Mouse (Mus musculus): Measurements from ENCODE around the gene Fbxo46. TPM values are rescaled to one million over a fixed set of nuclear protein-coding genes. Genes with fewer than 3 reads are reported as not detected.

Fbxo46 gene
- polyA plus RNA-seq (2015; fragmentation: Nextera tagmentation; extraction: Ambion mirVana) = 10.3 and 11.0 TPM in 2 replicates

DNA sequence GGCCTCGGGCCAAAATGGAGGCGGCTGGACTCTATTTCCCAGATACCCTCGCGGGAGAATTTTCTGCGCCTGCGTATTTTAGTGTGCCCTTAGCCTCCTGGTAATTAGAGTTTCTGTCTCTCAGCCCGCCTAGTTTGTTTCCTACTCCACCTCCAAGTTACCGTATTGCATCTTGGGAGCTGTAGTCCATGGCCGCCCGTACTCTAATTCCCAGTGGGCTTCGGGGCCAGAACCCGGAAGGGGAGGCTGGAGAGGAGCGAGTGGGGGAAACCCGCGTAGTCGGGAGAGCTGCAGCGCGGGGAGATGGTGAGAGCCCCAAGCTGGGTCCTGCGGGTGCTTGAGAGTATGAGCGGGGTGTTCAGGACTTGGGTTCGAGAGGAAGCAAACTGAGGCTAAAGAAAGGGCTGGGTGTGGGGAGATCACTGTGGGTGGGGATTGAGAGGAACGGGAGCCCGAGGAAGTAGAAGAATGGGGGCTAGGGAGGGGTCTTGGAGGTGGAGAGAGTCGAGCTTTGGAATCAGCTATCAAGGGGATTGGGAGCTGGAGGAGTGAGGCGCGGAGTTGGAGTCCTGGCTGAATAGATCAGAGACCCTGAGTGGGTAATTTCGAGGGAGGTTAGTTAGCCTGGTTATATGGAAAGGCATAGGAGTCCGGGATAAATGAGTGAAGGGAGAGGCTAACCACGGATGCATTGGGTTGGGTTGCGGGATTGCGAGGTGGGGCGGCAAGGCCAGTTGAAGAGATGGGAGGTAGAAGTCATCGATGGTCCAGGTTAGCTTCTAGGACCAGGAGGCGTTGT is at the start of gene Fbxo46:
Gene Fbxo46 (plus strand): TSS at position 229 of the 799 bp plus-strand sequence.

DNA sequence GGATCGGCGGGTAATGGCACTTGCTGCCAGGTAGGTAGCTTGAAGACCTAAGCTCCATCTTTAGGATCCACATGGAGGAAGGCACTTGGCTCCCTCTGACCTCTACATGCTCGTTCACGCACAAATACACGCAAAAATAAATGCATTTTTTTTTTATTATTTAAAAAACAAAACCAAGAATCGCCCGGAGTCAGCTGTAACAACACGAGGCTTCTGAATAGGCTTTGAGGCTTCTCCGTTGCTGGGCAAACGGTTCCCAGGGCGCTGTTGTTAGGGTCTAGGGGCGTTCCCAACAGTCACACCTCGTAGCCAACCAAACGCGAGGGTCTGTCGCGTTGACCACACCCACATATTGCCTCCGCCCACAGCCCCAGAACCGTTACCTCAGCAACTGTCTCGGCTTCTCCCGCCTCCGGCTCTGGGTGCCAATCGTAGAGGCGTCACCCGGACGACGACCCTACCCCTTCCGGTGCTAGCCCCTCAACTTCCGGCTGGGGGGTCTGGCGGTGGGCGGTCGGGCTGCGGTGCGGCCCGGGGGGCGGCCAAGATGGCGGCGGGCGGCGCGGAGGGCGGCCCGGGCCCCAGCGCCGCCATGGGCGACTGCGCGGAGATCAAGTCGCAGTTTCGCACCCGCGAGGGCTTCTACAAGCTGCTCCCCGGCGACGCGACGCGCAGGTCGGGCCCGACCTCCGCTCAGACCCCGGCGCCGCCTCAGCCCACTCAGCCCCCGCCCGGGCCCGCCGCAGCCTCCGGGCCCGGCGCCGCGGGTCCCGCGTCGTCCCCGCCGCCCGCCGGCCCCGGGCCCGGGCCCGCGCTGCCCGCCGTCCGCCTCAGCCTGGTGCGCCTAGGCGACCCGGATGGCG is 43.7 kb upstream of the Fbxo46 start, which contains the start of gene Dmwd:
Gene Dmwd (plus strand): TSS at position 505 of the 863 bp plus-strand sequence.

DNA sequence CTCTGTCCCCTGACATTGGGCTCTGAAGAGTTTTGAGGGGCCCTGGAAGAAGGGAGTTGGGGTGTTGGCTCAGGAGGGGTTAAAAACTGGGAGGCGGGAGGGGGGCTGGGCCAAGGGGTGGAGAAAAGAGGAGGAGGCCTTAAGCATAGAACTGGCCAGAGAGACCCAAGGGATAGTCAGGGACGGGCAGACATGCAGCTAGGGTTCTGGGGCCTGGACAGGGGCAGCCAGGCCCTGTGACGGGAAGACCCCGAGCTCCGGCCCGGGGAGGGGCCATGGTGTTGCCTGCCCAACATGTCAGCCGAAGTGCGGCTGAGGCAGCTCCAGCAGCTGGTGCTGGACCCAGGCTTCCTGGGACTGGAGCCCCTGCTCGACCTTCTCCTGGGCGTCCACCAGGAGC is 36.0 kb upstream of the Fbxo46 start, which contains the start of gene Dmpk:
Gene Dmpk (plus strand): TSS at position 149 of the 400 bp plus-strand sequence.

DNA sequence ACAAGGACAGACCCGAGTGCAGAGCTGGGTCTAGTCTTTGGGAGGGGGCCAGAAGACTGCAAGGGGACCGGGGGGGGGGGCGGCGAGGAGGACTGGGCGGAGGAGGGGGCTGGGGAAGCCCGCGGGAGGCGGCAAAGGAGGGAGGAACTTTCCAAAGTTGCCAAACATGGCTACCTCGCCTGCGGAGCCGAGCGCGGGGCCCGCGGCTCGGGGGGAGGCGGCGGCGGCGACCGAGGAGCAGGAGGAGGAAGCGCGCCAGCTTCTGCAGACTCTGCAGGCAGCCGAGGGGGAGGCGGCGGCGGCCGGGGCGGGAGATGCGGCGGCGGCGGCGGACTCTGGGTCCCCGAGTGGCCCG is 25.2 kb upstream of the Fbxo46 start, which contains the start of gene Six5:
Gene Six5 (plus strand): TSS at position 124 of the 355 bp plus-strand sequence.

DNA sequence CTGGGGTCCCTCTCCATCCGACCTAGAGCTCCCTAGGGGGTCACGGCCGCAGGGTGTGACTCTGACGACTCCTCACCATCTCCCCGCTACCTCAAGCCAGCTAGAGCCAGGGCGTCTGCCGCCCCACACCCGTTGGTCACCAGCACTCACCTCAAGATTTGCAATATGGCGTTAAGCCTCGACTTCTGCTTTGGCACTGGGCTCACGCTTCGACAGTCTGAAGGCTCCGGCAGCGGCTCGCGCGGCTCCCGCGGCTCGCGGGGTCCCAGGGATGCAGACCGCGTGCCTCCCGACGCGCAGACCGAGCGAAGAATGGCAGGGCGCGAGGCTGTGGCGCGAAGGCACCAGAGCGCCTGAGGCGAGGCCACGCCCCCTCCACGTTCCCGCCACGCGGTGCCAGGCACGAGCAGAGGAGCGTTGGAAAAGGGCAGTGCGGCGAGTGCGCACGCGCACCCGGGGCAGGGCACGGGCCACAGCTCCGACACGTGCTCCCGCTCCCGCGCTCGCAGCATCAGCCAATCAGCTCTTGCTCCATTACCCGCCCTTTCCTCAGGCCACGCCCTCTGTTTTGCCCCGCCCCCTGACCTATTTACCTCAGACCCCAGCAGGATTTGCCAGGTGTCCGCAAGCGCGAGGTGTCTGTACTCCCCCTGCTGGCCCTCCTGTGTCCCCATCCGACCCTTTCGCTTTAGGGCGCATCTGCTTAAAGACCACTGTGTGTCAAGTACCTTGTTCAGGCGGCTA is 1.5 kb upstream of the Fbxo46 start, which contains the start of gene Gm4969:
Gene Gm4969 (minus strand): TSS at position 341 of the 744 bp plus-strand sequence.

DNA sequence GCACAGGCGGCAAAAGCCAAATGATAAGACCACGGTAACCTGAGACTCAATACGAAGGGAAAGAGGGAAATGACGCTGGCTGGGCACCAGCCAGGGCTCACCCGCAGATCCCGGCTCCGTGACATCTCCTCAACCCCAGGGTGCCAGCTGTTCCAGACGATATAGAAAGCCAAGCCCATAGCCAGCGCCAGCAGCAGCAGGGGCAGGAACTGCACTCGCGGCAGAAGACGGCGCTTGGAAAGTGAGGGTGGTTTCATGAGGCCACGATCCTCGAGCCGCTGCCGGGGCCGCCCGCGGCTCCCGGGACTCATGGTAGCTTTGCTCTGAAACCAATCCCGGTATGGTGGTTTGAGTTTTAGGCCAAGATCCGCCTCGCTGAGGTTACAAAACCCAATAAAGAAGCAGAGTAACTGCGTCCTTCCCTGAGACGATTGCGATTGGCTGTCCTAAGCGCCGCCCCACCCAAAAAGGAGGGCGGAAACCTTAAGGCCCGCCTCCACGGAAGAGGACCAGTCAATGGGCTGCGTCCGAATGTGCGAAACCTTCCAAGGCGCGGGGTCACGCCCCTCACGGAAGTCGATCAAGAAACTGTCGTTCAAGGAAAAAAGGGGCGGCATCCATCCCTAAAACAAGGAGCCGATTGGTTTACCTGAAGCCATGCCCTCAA is 29.3 kb downstream of the Fbxo46 start, which contains the start of gene Qpctl:
Gene Qpctl (minus strand): TSS at position 417 of the 667 bp plus-strand sequence.

DNA sequence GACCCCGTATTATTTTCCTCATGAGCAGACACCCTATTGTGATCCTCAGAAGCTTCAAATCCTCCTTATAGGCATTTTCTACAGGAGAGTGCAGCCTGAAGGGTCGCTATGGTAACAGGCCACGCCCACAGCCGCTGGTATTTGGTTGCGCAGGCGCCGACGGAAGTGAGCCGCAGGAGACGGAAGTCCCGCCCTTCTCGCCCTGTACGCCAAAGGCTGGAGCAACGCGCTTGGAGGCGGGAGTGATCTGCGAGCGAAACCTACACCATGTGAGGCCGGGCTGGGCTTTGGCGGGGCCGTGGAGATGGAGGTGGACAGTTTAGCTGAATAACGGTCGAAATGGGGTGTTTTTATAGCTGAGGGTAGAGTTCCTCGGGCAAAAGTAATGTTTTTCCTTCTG is 30.0 kb downstream of the Fbxo46 start, which contains the start of gene Snrpd2:
Gene Snrpd2 (plus strand): TSS at position 97 of the 400 bp plus-strand sequence.

DNA sequence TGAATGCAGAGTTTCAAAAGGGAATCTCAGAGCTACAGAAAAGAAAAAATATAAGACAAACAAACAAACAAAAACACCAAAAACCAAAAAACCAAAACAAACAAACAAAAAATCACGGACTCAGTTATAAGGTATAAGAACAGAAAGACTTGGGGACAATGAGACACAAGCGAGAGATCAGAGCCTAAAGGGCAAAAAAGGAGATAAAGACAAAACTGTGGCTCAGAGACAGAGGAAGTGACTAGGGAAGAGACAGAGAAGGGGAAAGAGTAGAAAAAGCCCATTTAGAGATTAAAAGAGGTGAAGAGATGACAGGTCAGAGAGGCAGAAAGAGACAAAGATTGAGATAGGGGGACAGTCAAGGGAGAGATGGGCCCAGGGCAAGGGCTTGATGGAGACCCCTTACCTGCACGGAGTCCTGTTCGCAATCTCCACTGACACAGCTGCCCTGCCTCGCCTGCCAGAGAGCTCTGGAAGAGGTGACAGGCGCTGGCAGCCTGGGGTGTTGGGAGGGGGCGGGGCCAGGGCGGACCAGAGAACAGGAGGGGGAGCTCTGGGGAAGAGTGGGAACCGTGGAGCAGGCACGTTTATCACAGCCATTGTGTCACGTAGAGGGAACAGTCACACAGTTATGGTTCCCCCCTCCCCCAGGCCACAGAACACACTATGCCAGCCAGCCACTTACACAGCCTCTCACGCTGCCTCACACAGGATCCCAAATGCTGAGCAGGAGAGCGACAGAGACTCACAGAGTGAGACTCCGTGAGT is 46.2 kb downstream of the Fbxo46 start, which contains the start of gene Gipr:
Gene Gipr (minus strand): TSS at position 472 of the 768 bp plus-strand sequence.

DNA sequence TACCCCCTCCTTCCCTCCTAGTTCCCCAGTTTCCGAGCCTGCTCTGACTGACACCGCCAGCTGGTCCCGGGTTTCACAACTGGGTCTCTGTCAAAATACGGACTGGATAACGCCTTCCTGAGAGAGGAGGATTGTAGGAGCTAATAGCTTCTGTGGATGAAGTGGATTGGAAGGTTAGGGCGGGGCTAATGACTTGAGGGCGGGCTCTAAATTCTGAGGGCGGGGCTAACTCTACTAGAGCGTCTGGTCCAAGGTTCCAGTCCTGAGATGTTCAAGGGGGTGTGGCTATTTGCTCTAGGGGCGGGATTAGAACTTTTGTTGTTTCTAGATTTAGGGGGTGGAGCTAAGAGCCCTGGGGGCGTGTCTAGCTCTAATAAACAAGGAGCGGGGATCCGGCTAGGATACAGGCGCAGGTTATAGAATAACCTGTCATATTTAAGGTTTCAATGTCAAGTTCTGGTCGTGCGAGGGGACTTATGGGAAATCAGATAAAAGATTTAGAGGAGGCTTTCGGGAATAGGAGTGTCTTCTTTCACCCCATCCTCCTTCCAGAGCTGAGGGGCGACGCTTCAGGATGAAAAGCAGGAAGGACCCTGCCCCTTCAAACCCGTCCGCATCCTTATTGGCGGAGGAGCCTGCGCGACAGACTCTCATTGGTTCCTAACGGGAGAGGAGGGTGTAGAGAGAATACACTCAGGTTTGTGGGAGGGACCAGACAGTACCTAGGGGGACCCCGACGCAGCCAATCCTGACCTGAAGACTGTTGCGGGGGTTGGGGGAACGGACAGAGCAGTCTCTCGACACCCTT is 56.3 kb downstream of the Fbxo46 start, which contains the start of gene Eml2:
Gene Eml2 (plus strand): TSS at position 714 of the 808 bp plus-strand sequence.

MicroRNA genes within 50 kb of the gene (microRNA counts, 519-probe panel; counts per million panel counts)
- 40.5 counts per million for microRNA mmu-miR-330

Small RNA genes within 50 kb of the gene (microRNA-seq; reads per million reads assigned to microRNA genes)
- gene Mir3100 (not detected), gene Mir330 (689 reads per million, percentile 71 among the genes with 10 or more reads in this experiment)

Other genes with a start within 250 kb of the Fbxo46 start
- gene Pglyrp1, start 248.5 kb upstream of the Fbxo46 start, polyA plus RNA-seq (2015; fragmentation: Nextera tagmentation; extraction: Ambion mirVana) = 31.9 and 32.6 TPM in 2 replicates
- gene Ccdc61, start 209.4 kb upstream of the Fbxo46 start, polyA plus RNA-seq (2015; fragmentation: Nextera tagmentation; extraction: Ambion mirVana) = 43.1 and 48.7 TPM in 2 replicates
- gene Nova2, start 194.0 kb upstream of the Fbxo46 start, polyA plus RNA-seq (2015; fragmentation: Nextera tagmentation; extraction: Ambion mirVana) = 9.7 and 10.6 TPM in 2 replicates
- 0.90 and 1.1 TPM in 2 replicates for gene Nanos2, start 132.5 kb upstream of the Fbxo46 start, polyA plus RNA-seq (2015; fragmentation: Nextera tagmentation; extraction: Ambion mirVana)
- gene Mypop, start 128.6 kb upstream of the Fbxo46 start, polyA plus RNA-seq (2015; fragmentation: Nextera tagmentation; extraction: Ambion mirVana) = 12.1 and 12.5 TPM in 2 replicates
- gene Irf2bp1, start 115.8 kb upstream of the Fbxo46 start, polyA plus RNA-seq (2015; fragmentation: Nextera tagmentation; extraction: Ambion mirVana) = 29.7 and 30.6 TPM in 2 replicates
- gene Foxa3, start 96.3 kb upstream of the Fbxo46 start, polyA plus RNA-seq (2015; fragmentation: Nextera tagmentation; extraction: Ambion mirVana) = not detected in 2 replicates
- 18.4 and 21.6 TPM in 2 replicates for gene Sympk, start 95.5 kb upstream of the Fbxo46 start, polyA plus RNA-seq (2015; fragmentation: Nextera tagmentation; extraction: Ambion mirVana)
- 0.35 and 0.36 TPM in 2 replicates for gene Rsph6a, start 65.2 kb upstream of the Fbxo46 start, polyA plus RNA-seq (2015; fragmentation: Nextera tagmentation; extraction: Ambion mirVana)
- 48.3 and 65.5 TPM in 2 replicates for gene Dmwd, start 43.6 kb upstream of the Fbxo46 start, polyA plus RNA-seq (2015; fragmentation: Nextera tagmentation; extraction: Ambion mirVana)
- 7.8 TPM in 2 replicates for gene Dmpk, start 36.0 kb upstream of the Fbxo46 start, polyA plus RNA-seq (2015; fragmentation: Nextera tagmentation; extraction: Ambion mirVana)
- gene Six5, start 25.3 kb upstream of the Fbxo46 start, polyA plus RNA-seq (2015; fragmentation: Nextera tagmentation; extraction: Ambion mirVana) = 1.9 and 2.0 TPM in 2 replicates
- gene Gm4969, start 1.5 kb upstream of the Fbxo46 start, polyA plus RNA-seq (2015; fragmentation: Nextera tagmentation; extraction: Ambion mirVana) = 6.2 and 6.3 TPM in 2 replicates
- gene Qpctl, start 29.4 kb downstream of the Fbxo46 start, polyA plus RNA-seq (2015; fragmentation: Nextera tagmentation; extraction: Ambion mirVana) = 25.2 and 26.6 TPM in 2 replicates
- gene Snrpd2, start 29.9 kb downstream of the Fbxo46 start, polyA plus RNA-seq (2015; fragmentation: Nextera tagmentation; extraction: Ambion mirVana) = 115 and 116 TPM in 2 replicates
- gene Gipr, start 46.3 kb downstream of the Fbxo46 start, polyA plus RNA-seq (2015; fragmentation: Nextera tagmentation; extraction: Ambion mirVana) = 0.84 and 1.1 TPM in 2 replicates
- 26.8 and 28.3 TPM in 2 replicates for gene Eml2, start 56.6 kb downstream of the Fbxo46 start, polyA plus RNA-seq (2015; fragmentation: Nextera tagmentation; extraction: Ambion mirVana)
- gene Gpr4, start 92.7 kb downstream of the Fbxo46 start, polyA plus RNA-seq (2015; fragmentation: Nextera tagmentation; extraction: Ambion mirVana) = 5.1 and 5.6 TPM in 2 replicates
- gene Opa3, start 108.5 kb downstream of the Fbxo46 start, polyA plus RNA-seq (2015; fragmentation: Nextera tagmentation; extraction: Ambion mirVana) = 33.3 and 38.2 TPM in 2 replicates
- gene Vasp, start 152.0 kb downstream of the Fbxo46 start, polyA plus RNA-seq (2015; fragmentation: Nextera tagmentation; extraction: Ambion mirVana) = 31.8 and 36.1 TPM in 2 replicates
- 1.1 and 2.7 TPM in 2 replicates for gene Ppm1n, start 160.2 kb downstream of the Fbxo46 start, polyA plus RNA-seq (2015; fragmentation: Nextera tagmentation; extraction: Ambion mirVana)
- gene Rtn2, start 162.8 kb downstream of the Fbxo46 start, polyA plus RNA-seq (2015; fragmentation: Nextera tagmentation; extraction: Ambion mirVana) = 119 and 126 TPM in 2 replicates
- 0.13 and 0.23 TPM in 2 replicates for gene Fosb, start 190.2 kb downstream of the Fbxo46 start, polyA plus RNA-seq (2015; fragmentation: Nextera tagmentation; extraction: Ambion mirVana)
- gene Ercc1, start 224.9 kb downstream of the Fbxo46 start, polyA plus RNA-seq (2015; fragmentation: Nextera tagmentation; extraction: Ambion mirVana) = 72.6 and 76.5 TPM in 2 replicates
- gene Cd3eap, start 239.6 kb downstream of the Fbxo46 start, polyA plus RNA-seq (2015; fragmentation: Nextera tagmentation; extraction: Ambion mirVana) = 19.8 and 23.3 TPM in 2 replicates
- gene Ppp1r13l, start 239.9 kb downstream of the Fbxo46 start, polyA plus RNA-seq (2015; fragmentation: Nextera tagmentation; extraction: Ambion mirVana) = 1.0 and 1.2 TPM in 2 replicates